Mouse (Mus musculus) liver, embryonic 14.5 days (tissue): ENCODE measurements around the gene Gm42417.

Experiments
- CTCF ChIP-seq: IDR thresholded peaks from 2 replicates; pipeline ENCODE4 v1.5.1; 2016; ENCODE audit warnings: antibody characterized with exemption, low read depth, control low read depth
- EP300 ChIP-seq: IDR thresholded peaks from 2 replicates; pipeline ENCODE4 v1.6.1; 2016; ENCODE audit warnings: antibody characterized with exemption, low read depth

DNA sequence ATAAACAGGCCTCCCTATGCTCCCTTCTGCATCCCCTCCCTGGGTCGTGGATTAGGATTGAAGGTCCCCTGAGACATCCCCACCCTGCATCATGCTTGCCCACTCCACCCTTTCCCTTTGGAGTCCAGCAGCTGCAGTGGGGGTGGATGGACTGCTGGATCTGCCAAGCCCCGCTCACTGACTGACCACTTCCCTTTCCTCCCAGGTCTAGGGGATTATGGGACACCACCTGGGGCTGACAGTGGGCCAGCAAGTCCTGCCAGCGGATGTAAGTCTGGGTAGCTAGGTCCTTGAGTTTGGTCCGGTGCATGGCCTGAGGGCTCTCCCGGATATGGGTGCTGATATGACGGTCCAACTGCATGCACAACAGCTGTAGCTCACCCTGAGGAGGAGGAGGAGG lies 24.9 kb upstream of the Gm42417 start:
- TF ChIP-seq EP300 (no peak), CTCF (no peak)
